Mouse (Mus musculus): ENCODE results near the gene Zfp541. TPM values are rescaled to one million over a fixed set of nuclear protein-coding genes. Genes with fewer than 3 reads are reported as not detected.

Gene Zfp541
- polyA plus RNA-seq, 1 experiment = not detected

GRCm38 (mm10) chr7:16079947-16080346 is 18.3 kb downstream of the Zfp541 start:
- TF ChIP-seq MAX (IDR thresholded peaks at IDR 0.05) (no peak), CTCF (IDR thresholded peaks at IDR 0.05; ENCODE audit: control insufficient read depth, insufficient read depth, insufficient read length) (no peak), MYOD1 (IDR thresholded peaks at IDR 0.05; ENCODE audit: control insufficient read depth, insufficient read length, low read depth) (no peak), FOSL1 (IDR thresholded peaks at IDR 0.05; ENCODE audit: insufficient read depth, low read length, poor library complexity, severe bottlenecking) (no peak), CEBPB (IDR thresholded peaks at IDR 0.05; ENCODE audit: low read depth) (no peak), MYOG (IDR thresholded peaks at IDR 0.05; ENCODE audit: control insufficient read depth, extremely low read depth, insufficient read length) (no peak), USF1 (IDR thresholded peaks at IDR 0.05; ENCODE audit: low read depth) (no peak)
- H3K36me3 ChIP-seq (ENCODE audit: control insufficient read depth, insufficient read depth) = no peaks in the 10 kb centered on the region
- no peaks in the 10 kb centered on the region for H3K79me2 ChIP-seq (ENCODE audit: control insufficient read depth, insufficient read depth)
- no peak overlapping the region for H3ac ChIP-seq (ENCODE audit: control insufficient read depth, insufficient read length, low read depth)
- H3K27me3 ChIP-seq (ENCODE audit: control insufficient read depth, insufficient read depth, insufficient read length) = peaks cover 49% of the 10 kb centered on the region
- no peaks in the 10 kb centered on the region for H3K79me3 ChIP-seq (ENCODE audit: low read depth)
- H3K4me3 ChIP-seq (ENCODE audit: insufficient read depth, poor library complexity, severe bottlenecking) = no peak overlapping the region

GRCm38 (mm10) chr7:16080581-16080980 is 19.0 kb downstream of the Zfp541 start:
- no peaks in the 10 kb centered on the region for H3K79me2 ChIP-seq (ENCODE audit: control insufficient read depth, insufficient read depth)
- no peak overlapping the region for H3ac ChIP-seq (ENCODE audit: control insufficient read depth, insufficient read length, low read depth)
- H3K79me3 ChIP-seq (ENCODE audit: low read depth) = no peaks in the 10 kb centered on the region
- H3K4me3 ChIP-seq (ENCODE audit: insufficient read depth, poor library complexity, severe bottlenecking) = no peak overlapping the region
- peaks cover 49% of the 10 kb centered on the region for H3K27me3 ChIP-seq (ENCODE audit: control insufficient read depth, insufficient read depth, insufficient read length)
- no peaks in the 10 kb centered on the region for H3K36me3 ChIP-seq (ENCODE audit: control insufficient read depth, insufficient read depth)
- TF ChIP-seq CEBPB (IDR thresholded peaks at IDR 0.05; ENCODE audit: low read depth) = no peak
- no peak for TF ChIP-seq MYOG (IDR thresholded peaks at IDR 0.05; ENCODE audit: control insufficient read depth, extremely low read depth, insufficient read length)
- TF ChIP-seq CTCF (IDR thresholded peaks at IDR 0.05; ENCODE audit: control insufficient read depth, insufficient read depth, insufficient read length) = no peak
- no peak for TF ChIP-seq MAX (IDR thresholded peaks at IDR 0.05)
- no peak for TF ChIP-seq USF1 (IDR thresholded peaks at IDR 0.05; ENCODE audit: low read depth)
- TF ChIP-seq MYOD1 (IDR thresholded peaks at IDR 0.05; ENCODE audit: control insufficient read depth, insufficient read length, low read depth) = no peak
- TF ChIP-seq FOSL1 (IDR thresholded peaks at IDR 0.05; ENCODE audit: insufficient read depth, low read length, poor library complexity, severe bottlenecking) = no peak

- Histone ChIP-seq H3ac (ENCODE audit: control insufficient read depth, insufficient read length, low read depth) (no peak overlapping the region), H3K4me3 (ENCODE audit: insufficient read depth, poor library complexity, severe bottlenecking) (no peak overlapping the region), H3K79me2 (ENCODE audit: control insufficient read depth, insufficient read depth) (no peaks in the 10 kb centered on the region), H3K27me3 (ENCODE audit: control insufficient read depth, insufficient read depth, insufficient read length) (peaks cover 37% of the 10 kb centered on the region), H3K79me3 (ENCODE audit: low read depth) (no peaks in the 10 kb centered on the region), H3K36me3 (ENCODE audit: control insufficient read depth, insufficient read depth) (no peaks in the 10 kb centered on the region)
- TF ChIP-seq CTCF (IDR thresholded peaks at IDR 0.05; ENCODE audit: control insufficient read depth, insufficient read depth, insufficient read length) = no peak
- no peak for TF ChIP-seq USF1 (IDR thresholded peaks at IDR 0.05; ENCODE audit: low read depth)
- TF ChIP-seq MYOG (IDR thresholded peaks at IDR 0.05; ENCODE audit: control insufficient read depth, extremely low read depth, insufficient read length) = no peak
- TF ChIP-seq MYOD1 (IDR thresholded peaks at IDR 0.05; ENCODE audit: control insufficient read depth, insufficient read length, low read depth) = no peak
- TF ChIP-seq CEBPB (IDR thresholded peaks at IDR 0.05; ENCODE audit: low read depth) = no peak
- no peak for TF ChIP-seq MAX (IDR thresholded peaks at IDR 0.05)
- no peak for TF ChIP-seq FOSL1 (IDR thresholded peaks at IDR 0.05; ENCODE audit: insufficient read depth, low read length, poor library complexity, severe bottlenecking)
These were observed 21.7 kb downstream of the Zfp541 start for GRCm38 (mm10) chr7:16083361-16083760.

- Histone ChIP-seq H3ac (ENCODE audit: control insufficient read depth, insufficient read length, low read depth) (no peak overlapping the region), H3K27me3 (ENCODE audit: control insufficient read depth, insufficient read depth, insufficient read length) (peaks cover 30% of the 10 kb centered on the region), H3K79me2 (ENCODE audit: control insufficient read depth, insufficient read depth) (no peaks in the 10 kb centered on the region), H3K36me3 (ENCODE audit: control insufficient read depth, insufficient read depth) (no peaks in the 10 kb centered on the region), H3K4me3 (ENCODE audit: insufficient read depth, poor library complexity, severe bottlenecking) (no peak overlapping the region), H3K79me3 (ENCODE audit: low read depth) (no peaks in the 10 kb centered on the region)
- TF ChIP-seq USF1 (IDR thresholded peaks at IDR 0.05; ENCODE audit: low read depth) (no peak), MYOD1 (IDR thresholded peaks at IDR 0.05; ENCODE audit: control insufficient read depth, insufficient read length, low read depth) (no peak), CEBPB (IDR thresholded peaks at IDR 0.05; ENCODE audit: low read depth) (no peak), MAX (IDR thresholded peaks at IDR 0.05) (no peak)
These were observed 26.0 kb downstream of the Zfp541 start for GRCm38 (mm10) chr7:16087587-16087986.

- no peaks in the 10 kb centered on the region for H3K36me3 ChIP-seq (ENCODE audit: control insufficient read depth, insufficient read depth)
- peaks cover 37% of the 10 kb centered on the region for H3K27me3 ChIP-seq (ENCODE audit: control insufficient read depth, insufficient read depth, insufficient read length)
- TF ChIP-seq MYOD1 (IDR thresholded peaks at IDR 0.05; ENCODE audit: control insufficient read depth, insufficient read length, low read depth) (no peak), USF1 (IDR thresholded peaks at IDR 0.05; ENCODE audit: low read depth) (no peak), MYOG (IDR thresholded peaks at IDR 0.05; ENCODE audit: control insufficient read depth, extremely low read depth, insufficient read length) (no peak), CEBPB (IDR thresholded peaks at IDR 0.05; ENCODE audit: low read depth) (no peak), MAX (IDR thresholded peaks at IDR 0.05) (no peak), CTCF (IDR thresholded peaks at IDR 0.05; ENCODE audit: control insufficient read depth, insufficient read depth, insufficient read length) (no peak), FOSL1 (IDR thresholded peaks at IDR 0.05; ENCODE audit: insufficient read depth, low read length, poor library complexity, severe bottlenecking) (no peak)
- peaks cover 9% of the 10 kb centered on the region for H3K79me3 ChIP-seq (ENCODE audit: low read depth)
- H3K4me3 ChIP-seq (ENCODE audit: insufficient read depth, poor library complexity, severe bottlenecking) = no peak overlapping the region
- peaks cover 11% of the 10 kb centered on the region for H3K79me2 ChIP-seq (ENCODE audit: control insufficient read depth, insufficient read depth)
- H3ac ChIP-seq (ENCODE audit: control insufficient read depth, insufficient read length, low read depth) = no peak overlapping the region
These were observed 33.0 kb downstream of the Zfp541 start for GRCm38 (mm10) chr7:16094592-16094991.

All from C2C12 (cell line).